Mouse (Mus musculus): ENCODE measurements around the gene Kank3.

Gene Kank3

GRCm38 (mm10) chr17:33857816-33858215 lies 47.5 kb downstream of the Kank3 start:
- DNase-seq (ENCODE audit: inconsistent ontology term) = no peak

- no peak for DNase-seq (ENCODE audit: inconsistent ontology term)
Measured at GRCm38 (mm10) chr17:33865330-33866030, 55.2 kb downstream of the Kank3 start.

Measured in Muller cell, postnatal 12 days (primary cell).